Mouse (Mus musculus) E14TG2a.4 (cell line): Measurements from ENCODE around the gene Prrxl1.

Experiments used
- CTCF ChIP-seq: conservative IDR thresholded peaks from 2 replicates; pipeline ENCODE4 v1.5.1; 2014; ENCODE audit warnings: low read length
- POU5F1 ChIP-seq: IDR thresholded peaks from 2 replicates; pipeline ENCODE4 v1.6.1; 2014; ENCODE audit warnings: low read length, borderline replicate concordance

GRCm38 (mm10) chr14:32697774-32698173, 98.6 kb downstream of the Prrxl1 start:
- TF ChIP-seq CTCF (no peak), POU5F1 (no peak)
